Mouse (Mus musculus) liver, postnatal 0 days (tissue): ENCODE measurements at regions not wholly inside any gene's neighbourhood (a gene's known extent, or its start where the extent isn't known, plus 50 kb on each side); places are given as distances from the start of the nearest gene placed in this dataset.

ENCODE experiments used
- CTCF ChIP-seq: sonication (generic); IDR thresholded peaks from 2 replicates; pipeline ENCODE4 v1.5.1; 2016; ENCODE audit warnings: antibody characterized with exemption, low read depth
- EP300 ChIP-seq: IDR thresholded peaks from 2 replicates; pipeline ENCODE4 v1.6.1; 2016; ENCODE audit warnings: antibody characterized with exemption, low read depth, mild to moderate bottlenecking

DNA sequence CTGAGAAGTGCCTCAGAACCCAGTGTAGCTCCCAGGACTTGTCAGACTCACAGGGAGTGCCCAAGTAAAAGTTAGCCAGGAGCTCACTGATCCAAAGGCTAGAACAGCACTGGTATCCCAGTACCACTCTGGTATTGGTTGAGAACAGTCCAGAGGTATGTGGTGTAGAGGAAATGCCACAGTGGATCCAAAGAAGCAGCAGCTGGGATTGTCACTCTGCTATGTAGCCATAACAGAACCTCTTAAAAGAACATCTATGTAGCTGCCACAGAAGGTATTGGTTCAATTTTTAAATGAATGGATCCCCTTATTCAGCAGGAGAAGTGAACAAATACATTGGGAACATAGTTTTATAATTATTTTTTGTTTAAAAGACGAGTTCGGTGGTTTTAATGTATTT, 86.8 kb upstream of the Tsc22d2 start:
- no peak for TF ChIP-seq CTCF
- no peak for TF ChIP-seq EP300
